Mouse (Mus musculus) liver, embryonic 15.5 days (tissue): ENCODE results near the gene Fat4. TPM values are rescaled to one million over a fixed set of nuclear protein-coding genes. Genes with fewer than 3 reads are reported as not detected.

ENCODE experiments used
- ATAC-seq: fragments of 200-750 bp; cut with Nextera tagmentation; 2 replicates; pipeline ENCODE4 v1.8.0; 2017; ENCODE audit warnings: moderate number of reproducible peaks, mild to moderate bottlenecking, moderate library complexity; ENCODE audit not compliant: insufficient read depth
- H3K27ac ChIP-seq: fragments of 300-500 bp; sonication (generic); replicated peaks from 2 replicates; pipeline ENCODE4 v1.5.1; 2015; ENCODE audit warnings: mild to moderate bottlenecking, inconsistent platforms
- H3K27me3 ChIP-seq: fragments of 300-500 bp; sonication (generic); 2 replicates; pipeline ENCODE4 v1.6.1; 2015; ENCODE audit warnings: mild to moderate bottlenecking, inconsistent platforms
- H3K36me3 ChIP-seq: fragments of 300-500 bp; sonication (generic); replicated peaks from 2 replicates; pipeline ENCODE4 v1.6.1; 2015; ENCODE audit warnings: moderate library complexity, mild to moderate bottlenecking, inconsistent platforms
- H3K4me1 ChIP-seq: fragments of 300-500 bp; sonication (generic); replicated peaks from 2 replicates; pipeline ENCODE4 v1.6.1; 2015; ENCODE audit warnings: inconsistent platforms
- H3K4me2 ChIP-seq: fragments of 300-500 bp; sonication (generic); 2 replicates; pipeline ENCODE4 v1.6.1; 2015; ENCODE audit warnings: moderate library complexity, mild to moderate bottlenecking, inconsistent platforms
- H3K4me3 ChIP-seq: fragments of 300-500 bp; sonication (generic); replicated peaks from 2 replicates; pipeline ENCODE4 v1.5.1; 2015; ENCODE audit warnings: mild to moderate bottlenecking, inconsistent platforms
- H3K9ac ChIP-seq: fragments of 300-500 bp; sonication (generic); 2 replicates; pipeline ENCODE4 v1.6.1; 2015; ENCODE audit warnings: moderate library complexity, mild to moderate bottlenecking, inconsistent platforms
- H3K9me3 ChIP-seq: fragments of 300-500 bp; sonication (generic); replicated peaks from 2 replicates; pipeline ENCODE4 v1.6.1; 2016; ENCODE audit warnings: inconsistent platforms
- WGBS: fragments of 180-500 bp; shearing (Covaris S2); methylation state at CpG from one replicate; pipeline ENCODE4 v1.1.7; 2015; ENCODE audit warnings: mixed read lengths; ENCODE audit not compliant: insufficient replicate concordance; 5-methylcytosine and 5-hydroxymethylcytosine counted together
- polyA plus RNA-seq: library from polyadenylated mRNA; unstranded; fragments of >200 nt; fragmentation: Nextera tagmentation; extraction: Ambion mirVana; gene quantifications from 2 replicates; pipeline ENCODE4 v1.2.1, GENCODE M21; 2015

Gene Fat4
- 0.16 TPM in 2 replicates for polyA plus RNA-seq

DNA sequence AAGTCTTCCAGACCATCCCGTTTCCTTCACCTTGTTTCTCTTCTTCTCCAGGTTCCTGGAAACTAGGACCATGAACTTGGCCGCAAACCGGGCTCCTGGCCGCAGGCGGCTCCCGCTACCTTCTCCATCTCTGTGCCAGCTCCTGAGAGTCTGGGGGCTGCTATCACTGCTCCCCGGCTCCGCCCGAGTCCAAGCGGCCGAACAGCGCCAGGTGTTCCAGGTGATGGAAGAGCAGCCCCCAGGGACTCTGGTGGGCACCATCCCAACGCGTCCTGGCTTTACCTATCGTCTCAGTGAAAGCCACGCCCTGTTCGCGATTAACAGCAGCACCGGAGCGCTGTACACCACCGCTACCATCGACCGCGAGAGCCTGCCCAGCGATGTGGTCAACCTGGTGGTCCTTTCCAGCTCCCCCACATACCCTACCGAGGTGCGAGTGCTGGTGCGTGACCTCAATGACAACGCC is at the start of gene Fat4:
Fat4 (plus strand) TSS at position 51 of the 466 bp plus-strand sequence.
- Histone ChIP-seq H3K36me3 (no peaks in the 10 kb centered on the region), H3K4me2 (peak within 1 kb of the TSS; percentile 70), H3K4me1 (peaks cover 8% of the 10 kb centered on the region; the same call in 1 of the 2 replicates), H3K4me3 (peak within 1 kb of the TSS; percentile 56), H3K27me3 (peaks cover 52% of the 10 kb centered on the region), H3K9me3 (no peaks in the 10 kb centered on the region), H3K27ac (no peak within 1 kb of the TSS), H3K9ac (no peak within 1 kb of the TSS)
- WGBS: 1% methylated on average over 29 of the region's 29 CpGs
- ATAC-seq: no peak

DNA sequence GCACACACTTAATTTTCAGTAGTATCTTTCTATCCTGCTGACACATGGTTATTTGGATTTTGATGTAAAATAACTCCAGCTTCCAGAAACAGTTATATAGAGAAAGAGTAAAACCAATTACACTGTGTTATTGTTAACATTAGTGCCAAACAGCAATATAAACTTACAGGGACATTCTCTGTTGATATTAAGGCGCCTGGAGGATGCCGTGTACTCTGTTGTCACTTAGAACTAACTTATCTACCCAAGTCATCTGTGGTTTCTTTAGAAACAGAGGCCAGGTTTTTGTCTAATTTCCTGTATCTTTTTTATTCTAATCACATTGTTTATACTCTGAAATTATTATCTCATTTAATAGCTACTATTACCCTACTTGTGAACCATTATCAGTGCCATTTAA is 47.3 kb upstream of the Fat4 start:
- ATAC-seq: no peak
- no peaks in the 10 kb centered on the region for H3K9me3 ChIP-seq
- H3K27me3 ChIP-seq: no peaks in the 10 kb centered on the region
- H3K4me2 ChIP-seq: no peak overlapping the region
- no peak overlapping the region for H3K27ac ChIP-seq
- no peaks in the 10 kb centered on the region for H3K36me3 ChIP-seq
- WGBS: 55% methylated on average over 2 of the region's 2 CpGs
- H3K9ac ChIP-seq: no peak overlapping the region
- no peaks in the 10 kb centered on the region for H3K4me1 ChIP-seq
- no peak overlapping the region for H3K4me3 ChIP-seq

DNA sequence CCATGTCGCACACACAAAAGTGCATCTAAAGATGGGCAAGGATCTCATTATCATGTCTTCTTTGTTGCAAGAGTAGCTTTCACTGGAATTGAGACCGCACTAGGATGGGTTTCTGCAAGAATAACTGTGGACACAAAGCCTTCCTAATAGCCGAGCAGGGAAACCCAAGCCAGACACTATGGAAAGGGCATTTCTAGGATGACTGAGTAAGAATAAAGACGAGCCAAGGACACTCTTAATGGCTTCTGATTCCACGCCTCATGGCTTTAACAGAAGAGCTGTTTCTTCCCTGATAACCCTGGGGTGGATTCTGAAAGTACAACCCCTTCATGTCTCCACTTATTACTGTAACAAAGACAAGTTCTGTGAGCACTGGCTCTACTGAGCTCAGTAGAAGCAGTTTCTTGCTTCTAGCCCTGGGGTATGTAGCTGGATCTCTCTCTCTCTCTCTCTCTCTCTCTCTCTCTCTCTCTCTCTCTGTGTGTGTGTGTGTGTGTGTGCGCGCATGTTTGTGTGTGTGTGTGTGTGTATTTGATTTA is 43.7 kb upstream of the Fat4 start:
- no peaks in the 10 kb centered on the region for H3K9me3 ChIP-seq
- H3K9ac ChIP-seq: no peak overlapping the region
- no peaks in the 10 kb centered on the region for H3K4me1 ChIP-seq
- H3K27ac ChIP-seq: no peak overlapping the region
- H3K27me3 ChIP-seq: no peaks in the 10 kb centered on the region
- 68% methylated on average over 7 of the region's 7 CpGs for WGBS
- no peak overlapping the region for H3K4me3 ChIP-seq
- no peaks in the 10 kb centered on the region for H3K36me3 ChIP-seq
- ATAC-seq: no peak
- no peak overlapping the region for H3K4me2 ChIP-seq

DNA sequence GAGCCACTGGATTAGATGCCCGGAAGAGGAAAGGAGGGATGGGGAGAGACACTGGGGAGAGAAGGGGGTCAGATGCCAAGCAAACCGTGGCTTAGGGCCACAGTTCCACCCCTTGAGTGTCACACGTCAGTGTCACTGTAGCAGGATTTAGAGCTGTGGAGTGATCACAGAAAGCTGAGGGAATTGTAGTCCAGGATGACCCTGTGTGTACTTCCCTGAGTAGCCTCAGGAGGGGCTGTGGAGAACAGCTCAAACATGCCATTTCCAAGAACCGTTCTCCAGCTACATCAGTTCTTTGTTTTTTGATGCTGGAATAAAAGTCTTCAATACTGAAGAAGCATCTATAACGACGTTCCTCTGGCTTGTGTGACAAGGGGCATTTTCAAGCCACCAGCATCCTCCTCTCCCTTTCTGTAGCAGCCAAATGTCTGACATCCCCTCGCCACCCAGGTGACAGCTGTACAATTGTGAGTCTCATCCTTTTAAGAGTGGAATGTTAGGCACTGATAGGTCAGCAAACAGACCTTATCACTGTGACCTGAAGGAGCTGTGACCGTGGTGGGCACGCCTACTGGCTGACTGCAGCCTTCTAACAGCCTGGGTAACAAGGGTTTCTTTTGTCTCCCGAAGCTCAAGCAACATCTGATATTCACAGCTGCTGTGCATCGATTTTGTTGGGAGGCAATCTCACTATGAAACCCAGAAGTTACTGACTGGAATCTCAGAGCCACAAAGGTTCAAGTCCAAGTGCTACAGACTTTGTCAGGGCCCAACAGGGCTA is 39.9 kb upstream of the Fat4 start:
- Histone ChIP-seq H3K9me3 (no peaks in the 10 kb centered on the region), H3K36me3 (no peaks in the 10 kb centered on the region), H3K4me3 (no peak overlapping the region), H3K4me2 (no peak overlapping the region), H3K27ac (no peak overlapping the region), H3K27me3 (no peaks in the 10 kb centered on the region), H3K9ac (no peak overlapping the region), H3K4me1 (no peaks in the 10 kb centered on the region)
- ATAC-seq: no peak
- WGBS: 27% methylated on average over 11 of the region's 11 CpGs

DNA sequence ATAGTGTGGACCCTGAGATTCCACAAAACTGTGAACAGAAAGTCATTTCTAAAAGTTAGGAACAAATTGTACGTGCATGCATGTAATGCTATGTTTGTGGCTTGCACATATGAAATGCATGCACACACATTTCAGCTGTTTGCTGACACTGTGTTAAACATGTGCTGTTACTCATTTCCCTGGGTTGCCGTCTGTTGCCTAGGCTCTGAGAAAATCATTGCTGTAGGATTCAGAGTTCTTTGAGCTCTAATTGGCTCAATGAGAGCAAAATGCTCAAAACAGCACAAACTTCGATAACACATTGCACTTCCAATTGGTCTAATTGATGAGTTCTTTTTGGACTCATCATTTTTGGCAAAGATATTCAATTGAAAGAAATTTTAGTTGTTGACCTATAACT is 37.7 kb upstream of the Fat4 start:
- Histone ChIP-seq H3K4me2 (no peak overlapping the region), H3K9ac (no peak overlapping the region), H3K36me3 (no peaks in the 10 kb centered on the region), H3K27ac (no peak overlapping the region), H3K9me3 (no peaks in the 10 kb centered on the region), H3K4me3 (no peak overlapping the region), H3K4me1 (no peaks in the 10 kb centered on the region), H3K27me3 (no peaks in the 10 kb centered on the region)
- no peak for ATAC-seq
- WGBS: 62% methylated on average over 3 of the region's 3 CpGs

DNA sequence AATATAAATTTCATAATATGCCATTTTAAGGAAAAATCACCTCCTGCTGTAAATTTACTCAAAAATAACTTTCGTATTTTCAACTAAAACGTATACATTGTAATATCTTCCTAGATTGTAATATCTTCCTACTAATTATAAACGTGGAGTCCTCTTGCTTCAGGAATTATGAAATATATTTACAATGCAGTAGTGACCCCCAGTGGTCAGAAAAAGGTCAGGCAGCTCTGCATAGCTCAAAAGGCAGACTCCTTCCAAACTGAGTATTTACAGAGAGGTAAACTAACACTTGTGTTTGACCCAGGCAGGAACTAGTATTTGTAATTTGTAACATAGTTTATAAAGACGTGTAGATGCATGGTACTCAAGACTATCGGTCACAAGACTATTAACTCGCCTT is 37.2 kb upstream of the Fat4 start:
- Histone ChIP-seq H3K36me3 (no peaks in the 10 kb centered on the region), H3K4me1 (no peaks in the 10 kb centered on the region), H3K9me3 (no peaks in the 10 kb centered on the region), H3K9ac (no peak overlapping the region), H3K4me2 (no peak overlapping the region), H3K4me3 (no peak overlapping the region), H3K27me3 (no peaks in the 10 kb centered on the region), H3K27ac (no peak overlapping the region)
- ATAC-seq: no peak
- WGBS: 23% methylated on average over 6 of the region's 6 CpGs

DNA sequence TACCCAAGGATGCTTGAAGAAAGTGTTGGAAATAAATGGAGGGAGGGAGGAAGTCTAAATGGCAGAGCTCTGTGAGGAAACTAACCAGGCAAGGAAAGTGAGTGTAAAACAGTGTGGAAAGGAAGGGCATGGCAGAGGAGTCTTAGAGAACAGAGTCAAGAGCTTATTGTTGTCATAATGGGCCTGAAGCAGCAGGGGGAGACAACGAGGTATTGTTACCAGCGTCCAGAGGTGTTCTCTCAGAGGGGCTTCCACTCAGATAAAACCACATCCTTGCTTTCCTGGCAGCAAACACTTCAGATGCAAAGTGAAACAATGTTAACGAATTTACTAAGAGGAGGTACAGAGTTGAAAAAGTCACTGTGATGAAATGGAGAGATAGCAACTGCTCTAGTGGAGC is 33.1 kb upstream of the Fat4 start:
- Histone ChIP-seq H3K27me3 (no peaks in the 10 kb centered on the region), H3K27ac (no peak overlapping the region), H3K4me2 (no peak overlapping the region), H3K9ac (no peak overlapping the region), H3K9me3 (no peaks in the 10 kb centered on the region), H3K4me3 (no peak overlapping the region), H3K36me3 (no peaks in the 10 kb centered on the region), H3K4me1 (no peaks in the 10 kb centered on the region)
- no peak for ATAC-seq
- 12% methylated on average over 3 of the region's 3 CpGs for WGBS

DNA sequence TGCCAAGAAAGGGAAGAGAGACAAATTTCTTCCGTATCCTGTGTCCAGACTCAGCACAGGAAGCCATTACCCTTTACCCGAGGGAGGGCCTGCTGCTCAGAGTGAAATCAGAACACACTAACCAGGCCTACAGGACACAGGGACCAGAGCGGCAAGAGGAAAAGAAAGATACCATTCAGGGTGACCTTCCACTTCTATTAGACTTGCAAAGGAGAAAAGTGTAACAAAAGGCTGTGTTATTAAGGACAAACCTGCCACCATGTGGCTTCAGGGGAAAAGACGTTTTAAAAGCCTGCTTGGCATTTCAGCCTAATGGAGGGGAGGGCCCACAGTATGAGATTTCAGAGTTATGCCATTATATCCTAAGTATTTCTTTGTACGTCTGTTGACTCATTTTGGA is 26.1 kb upstream of the Fat4 start:
- H3K4me1 ChIP-seq: no peaks in the 10 kb centered on the region
- no peaks in the 10 kb centered on the region for H3K36me3 ChIP-seq
- no peak overlapping the region for H3K4me2 ChIP-seq
- no peaks in the 10 kb centered on the region for H3K27me3 ChIP-seq
- WGBS: 38% methylated on average over 5 of the region's 5 CpGs
- ATAC-seq: no peak
- no peak overlapping the region for H3K4me3 ChIP-seq
- no peaks in the 10 kb centered on the region for H3K9me3 ChIP-seq
- no peak overlapping the region for H3K27ac ChIP-seq
- no peak overlapping the region for H3K9ac ChIP-seq

DNA sequence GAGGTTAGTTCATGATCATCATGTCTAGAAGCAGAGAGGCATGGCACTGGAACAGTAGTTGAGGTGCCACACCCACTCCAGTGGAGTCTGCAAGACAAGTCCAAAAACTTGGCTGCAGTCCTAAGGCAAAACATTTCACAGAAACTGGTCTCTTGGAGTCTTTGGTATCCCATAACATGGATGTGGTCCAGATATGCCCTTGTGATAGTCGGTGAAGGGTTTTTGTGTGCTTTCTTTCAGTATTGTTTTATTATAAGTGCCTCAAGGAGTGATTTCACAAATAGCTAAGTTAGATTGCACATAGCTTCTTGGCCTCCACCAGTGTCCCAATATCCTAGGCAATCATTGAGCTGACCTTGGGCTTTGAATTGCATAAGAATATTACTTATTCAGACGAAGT is 15.4 kb upstream of the Fat4 start:
- 55% methylated on average over 2 of the region's 2 CpGs for WGBS
- Histone ChIP-seq H3K4me1 (no peaks in the 10 kb centered on the region), H3K27ac (no peak overlapping the region), H3K9me3 (no peaks in the 10 kb centered on the region), H3K36me3 (no peaks in the 10 kb centered on the region), H3K4me3 (no peak overlapping the region), H3K9ac (no peak overlapping the region), H3K4me2 (no peak overlapping the region), H3K27me3 (no peaks in the 10 kb centered on the region)
- no peak for ATAC-seq

DNA sequence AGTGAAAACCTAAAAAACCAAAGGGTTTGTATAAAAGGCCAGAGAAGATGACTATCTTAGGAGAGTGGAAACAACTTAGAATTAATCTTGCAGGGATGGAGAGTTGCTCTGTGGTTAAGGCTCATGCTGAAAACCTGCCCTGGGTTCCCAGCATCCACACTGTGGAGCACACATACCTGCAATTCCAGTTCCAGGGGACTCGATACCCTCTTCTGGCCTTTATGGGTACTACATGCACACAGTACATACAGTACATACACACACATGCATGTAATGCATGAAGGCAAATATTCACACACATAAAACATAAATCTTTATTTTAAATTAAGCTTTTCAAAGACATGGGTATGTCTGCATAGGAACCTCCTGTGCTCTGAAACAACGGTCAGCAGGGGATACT is 10.9 kb upstream of the Fat4 start:
- Histone ChIP-seq H3K9ac (no peak overlapping the region), H3K27me3 (no peaks in the 10 kb centered on the region), H3K36me3 (no peaks in the 10 kb centered on the region), H3K4me3 (no peak overlapping the region), H3K27ac (no peak overlapping the region), H3K4me2 (no peak overlapping the region), H3K9me3 (no peaks in the 10 kb centered on the region), H3K4me1 (no peaks in the 10 kb centered on the region)
- no peak for ATAC-seq
- 79% methylated on average over 2 of the region's 2 CpGs for WGBS

DNA sequence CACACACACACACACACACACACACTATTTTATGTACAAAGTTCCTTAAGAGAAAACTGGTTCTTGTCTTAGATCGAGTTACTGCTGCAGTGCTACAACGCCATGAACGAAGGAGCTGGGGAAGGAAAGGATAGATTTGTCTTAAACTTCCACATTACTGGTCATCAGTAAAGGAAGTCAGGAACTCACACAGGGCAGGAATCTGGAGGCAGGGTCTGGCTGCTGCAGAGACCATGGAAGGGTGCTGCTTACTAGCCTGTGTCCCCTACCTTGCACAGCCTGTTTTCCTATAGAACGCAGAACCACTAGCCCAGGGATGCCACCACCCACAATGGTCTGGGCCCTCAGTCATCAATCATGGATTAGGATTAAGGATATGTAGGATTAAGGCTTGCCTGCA is 10.0 kb upstream of the Fat4 start:
- Histone ChIP-seq H3K4me1 (no peaks in the 10 kb centered on the region), H3K9me3 (no peaks in the 10 kb centered on the region), H3K36me3 (no peaks in the 10 kb centered on the region), H3K9ac (no peak overlapping the region), H3K4me3 (no peak overlapping the region), H3K27me3 (no peaks in the 10 kb centered on the region), H3K27ac (no peak overlapping the region), H3K4me2 (no peak overlapping the region)
- WGBS: 64% methylated on average over 4 of the region's 4 CpGs
- ATAC-seq: no peak

DNA sequence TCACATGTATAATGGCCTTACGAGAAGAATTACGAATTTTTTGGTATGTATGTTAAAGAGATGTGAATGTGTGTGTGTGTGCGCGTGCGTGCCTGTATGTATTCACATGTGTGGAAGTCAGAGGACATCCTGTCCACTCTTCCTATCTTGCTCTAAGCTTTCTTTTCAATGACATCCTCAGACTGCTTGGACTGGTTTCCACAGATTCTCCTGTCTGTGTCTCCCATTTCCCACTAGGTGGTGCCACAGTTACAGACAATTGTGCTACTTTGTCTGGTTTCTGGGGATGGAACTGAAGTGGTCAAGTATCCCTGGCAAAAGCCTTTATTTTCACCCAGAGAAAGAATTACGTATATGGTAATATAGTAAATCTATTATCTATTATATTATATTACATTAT is 4.0 kb upstream of the Fat4 start:
- Histone ChIP-seq H3K4me2 (no peak overlapping the region), H3K36me3 (no peaks in the 10 kb centered on the region), H3K4me1 (peaks cover 8% of the 10 kb centered on the region; the same call in 1 of the 2 replicates), H3K9ac (no peak overlapping the region), H3K9me3 (no peaks in the 10 kb centered on the region), H3K27me3 (peaks cover 43% of the 10 kb centered on the region), H3K4me3 (no peak overlapping the region), H3K27ac (no peak overlapping the region)
- WGBS: 57% methylated on average over 6 of the region's 6 CpGs
- ATAC-seq: no peak
